Mouse (Mus musculus): ENCODE measurements around the gene Fanci.

GRCm38 (mm10) chr7:79496816-79497328, 105.1 kb downstream of the Fanci start:
- TF ChIP-seq CTCF (IDR thresholded peaks at IDR 0.05; ENCODE audit: control insufficient read depth, insufficient read depth, insufficient replicate concordance, low read depth, low read length): no peak
- no peak for TF ChIP-seq POLR2A (IDR thresholded peaks at IDR 0.05; ENCODE audit: control insufficient read depth, low read depth, low read length)
